Mouse (Mus musculus): ENCODE measurements around the gene Pigc. TPM values are rescaled to one million over a fixed set of nuclear protein-coding genes. Genes with fewer than 3 reads are reported as not detected.

Gene Pigc
- polyA plus RNA-seq, 1 experiment from 2014 or later, result 36.5 TPM

GRCm38 (mm10) chr1:161978173-161978700 lies 9.3 kb downstream of the Pigc start:
- Histone ChIP-seq H3K9me3 (no peaks in the 10 kb centered on the region), H3K4me2 (no peak overlapping the region), H3K4me3 (no peak overlapping the region), H3K4me1 (replicated peaks) (no peaks in the 10 kb centered on the region; the same call in 1 of the 2 replicates), H3K36me3 (no peaks in the 10 kb centered on the region), H3K27me3 (no peaks in the 10 kb centered on the region), H3K9ac (no peak overlapping the region), H3K27ac (replicated peaks) (no peak overlapping the region)
- no peak for ATAC-seq (ENCODE audit: low read depth)
- 91% methylated on average over 5 of the region's 5 CpGs for WGBS

GRCm38 (mm10) chr1:161979536-161979935 lies 10.6 kb downstream of the Pigc start, which contains the start of gene 4930558K02Rik:
Gene 4930558K02Rik, minus strand, starts transcription at chr1:161979636.
- peaks cover 7% of the 10 kb centered on the region; the same call in 1 of the 2 replicates for H3K4me1 ChIP-seq (replicated peaks)
- WGBS, result 70% methylated on average over 1 of the region's 1 CpGs
- no peak within 1 kb of the TSS for H3K4me3 ChIP-seq
- no peak within 1 kb of the TSS for H3K4me2 ChIP-seq
- no peaks in the 10 kb centered on the region for H3K9me3 ChIP-seq
- H3K27ac ChIP-seq (replicated peaks), result no peak within 1 kb of the TSS
- H3K27me3 ChIP-seq, result no peaks in the 10 kb centered on the region
- ATAC-seq (ENCODE audit: low read depth), result no peak
- H3K9ac ChIP-seq, result no peak within 1 kb of the TSS
- no peaks in the 10 kb centered on the region for H3K36me3 ChIP-seq

GRCm38 (mm10) chr1:161980046-161980445 lies 11.1 kb downstream of the Pigc start:
- H3K27me3 ChIP-seq, result no peaks in the 10 kb centered on the region
- H3K27ac ChIP-seq (replicated peaks), result no peak overlapping the region
- WGBS, result 84% methylated on average over 2 of the region's 2 CpGs
- no peak overlapping the region for H3K9ac ChIP-seq
- H3K36me3 ChIP-seq, result no peaks in the 10 kb centered on the region
- ATAC-seq (ENCODE audit: low read depth), result no peak
- H3K4me2 ChIP-seq, result no peak overlapping the region
- no peak overlapping the region for H3K4me3 ChIP-seq
- peaks cover 11% of the 10 kb centered on the region; the same call in 1 of the 2 replicates for H3K4me1 ChIP-seq (replicated peaks)
- no peaks in the 10 kb centered on the region for H3K9me3 ChIP-seq

GRCm38 (mm10) chr1:161980626-161981298 lies 11.8 kb downstream of the Pigc start:
- Histone ChIP-seq H3K9ac (no peak overlapping the region), H3K27me3 (no peaks in the 10 kb centered on the region), H3K4me2 (no peak overlapping the region), H3K27ac (replicated peaks) (no peak overlapping the region), H3K4me1 (replicated peaks) (peaks cover 11% of the 10 kb centered on the region; the same call in 1 of the 2 replicates), H3K36me3 (no peaks in the 10 kb centered on the region), H3K9me3 (no peaks in the 10 kb centered on the region), H3K4me3 (no peak overlapping the region)
- WGBS, result 91% methylated on average over 9 of the region's 9 CpGs
- ATAC-seq (ENCODE audit: low read depth), result no peak

- Histone ChIP-seq H3K27me3 (no peaks in the 10 kb centered on the region), H3K9me3 (no peaks in the 10 kb centered on the region), H3K4me2 (no peak overlapping the region), H3K36me3 (no peaks in the 10 kb centered on the region), H3K4me3 (no peak overlapping the region), H3K9ac (no peak overlapping the region), H3K4me1 (replicated peaks) (0 out of 2 replicates have a peak, but pooled peaks cover 11% of the 10 kb centered on the region), H3K27ac (replicated peaks) (0 out of 2 replicates have a peak overlapping the region, but pooled peaks have one; percentile 13)
- ATAC-seq (ENCODE audit: low read depth), result no peak
- WGBS, result 54% methylated on average over 6 of the region's 6 CpGs
Measured at GRCm38 (mm10) chr1:161983451-161983850, 14.5 kb downstream of the Pigc start.

GRCm38 (mm10) chr1:161983979-161984566 lies 15.1 kb downstream of the Pigc start:
- Histone ChIP-seq H3K27ac (replicated peaks) (no peak overlapping the region), H3K9me3 (no peaks in the 10 kb centered on the region), H3K9ac (no peak overlapping the region), H3K4me3 (no peak overlapping the region), H3K4me2 (no peak overlapping the region), H3K27me3 (no peaks in the 10 kb centered on the region), H3K36me3 (no peaks in the 10 kb centered on the region), H3K4me1 (replicated peaks) (0 out of 2 replicates have a peak, but pooled peaks cover 11% of the 10 kb centered on the region)
- WGBS, result 21% methylated on average over 4 of the region's 4 CpGs
- ATAC-seq (ENCODE audit: low read depth), result no peak

- no peaks in the 10 kb centered on the region for H3K27me3 ChIP-seq
- peaks cover 10% of the 10 kb centered on the region for H3K4me1 ChIP-seq (replicated peaks)
- no peaks in the 10 kb centered on the region for H3K9me3 ChIP-seq
- H3K9ac ChIP-seq, result no peak overlapping the region
- H3K36me3 ChIP-seq, result 0 out of 2 replicates have a peak, but pooled peaks cover 4% of the 10 kb centered on the region
- no peak overlapping the region for H3K27ac ChIP-seq (replicated peaks)
- no peak for ATAC-seq (ENCODE audit: low read depth)
- 19% methylated on average over 10 of the region's 10 CpGs for WGBS
- no peak overlapping the region for H3K4me3 ChIP-seq
- no peak overlapping the region for H3K4me2 ChIP-seq
Measured at GRCm38 (mm10) chr1:161990684-161991578, 21.9 kb downstream of the Pigc start.

GRCm38 (mm10) chr1:161991846-161992245 lies 22.9 kb downstream of the Pigc start:
- WGBS, result 84% methylated on average over 11 of the region's 11 CpGs
- Histone ChIP-seq H3K27me3 (no peaks in the 10 kb centered on the region), H3K36me3 (0 out of 2 replicates have a peak, but pooled peaks cover 4% of the 10 kb centered on the region), H3K4me1 (replicated peaks) (peaks cover 10% of the 10 kb centered on the region), H3K9me3 (no peaks in the 10 kb centered on the region), H3K4me3 (no peak overlapping the region), H3K4me2 (no peak overlapping the region), H3K27ac (replicated peaks) (no peak overlapping the region), H3K9ac (no peak overlapping the region)
- no peak for ATAC-seq (ENCODE audit: low read depth)

GRCm38 (mm10) chr1:161992389-161992788 lies 23.4 kb downstream of the Pigc start:
- H3K4me3 ChIP-seq, result no peak overlapping the region
- WGBS, result 92% methylated on average over 7 of the region's 7 CpGs
- H3K9me3 ChIP-seq, result no peaks in the 10 kb centered on the region
- no peaks in the 10 kb centered on the region for H3K27me3 ChIP-seq
- peaks cover 10% of the 10 kb centered on the region for H3K4me1 ChIP-seq (replicated peaks)
- ATAC-seq (ENCODE audit: low read depth), result no peak
- H3K4me2 ChIP-seq, result no peak overlapping the region
- no peak overlapping the region for H3K27ac ChIP-seq (replicated peaks)
- H3K9ac ChIP-seq, result no peak overlapping the region
- H3K36me3 ChIP-seq, result 0 out of 2 replicates have a peak, but pooled peaks cover 4% of the 10 kb centered on the region

GRCm38 (mm10) chr1:161998781-161999180 lies 29.8 kb downstream of the Pigc start:
- 68% methylated on average over 4 of the region's 4 CpGs for WGBS
- Histone ChIP-seq H3K4me1 (replicated peaks) (peaks cover 35% of the 10 kb centered on the region), H3K36me3 (0 out of 2 replicates have a peak, but pooled peaks cover 2% of the 10 kb centered on the region), H3K9ac (no peak overlapping the region), H3K9me3 (no peaks in the 10 kb centered on the region), H3K27ac (replicated peaks) (no peak overlapping the region), H3K4me3 (no peak overlapping the region), H3K27me3 (no peaks in the 10 kb centered on the region), H3K4me2 (no peak overlapping the region)
- no peak for ATAC-seq (ENCODE audit: low read depth)

- WGBS, result 34% methylated on average over 5 of the region's 5 CpGs
- H3K4me2 ChIP-seq, result 0 out of 2 replicates have a peak overlapping the region, but pooled peaks have one; percentile 12
- peak; percentile 11; the same call in 1 of the 2 replicates for ATAC-seq (ENCODE audit: low read depth)
- H3K9ac ChIP-seq, result 0 out of 2 replicates have a peak overlapping the region, but pooled peaks have one; percentile 49
- no peaks in the 10 kb centered on the region for H3K27me3 ChIP-seq
- no peak overlapping the region for H3K4me3 ChIP-seq
- peak overlapping the region; percentile 77 for H3K27ac ChIP-seq (replicated peaks)
- H3K9me3 ChIP-seq, result no peaks in the 10 kb centered on the region
- H3K36me3 ChIP-seq, result no peaks in the 10 kb centered on the region
- H3K4me1 ChIP-seq (replicated peaks), result peaks cover 40% of the 10 kb centered on the region
Measured at GRCm38 (mm10) chr1:161999338-161999737, 30.4 kb downstream of the Pigc start.

All from neural tube, embryonic 13.5 days (tissue).